Mouse (Mus musculus) cerebellum, adult 8-10 months (tissue): Measurements from ENCODE around the gene Vgll4.

Source experiments
- DNase-seq: peaks from one replicate; pipeline ENCODE4 v3.0.0; 2022

Gene Vgll4

GRCm38 (mm10) chr6:114917129-114917528 lies 52.7 kb downstream of the Vgll4 start:
- no peak for DNase-seq

DNA sequence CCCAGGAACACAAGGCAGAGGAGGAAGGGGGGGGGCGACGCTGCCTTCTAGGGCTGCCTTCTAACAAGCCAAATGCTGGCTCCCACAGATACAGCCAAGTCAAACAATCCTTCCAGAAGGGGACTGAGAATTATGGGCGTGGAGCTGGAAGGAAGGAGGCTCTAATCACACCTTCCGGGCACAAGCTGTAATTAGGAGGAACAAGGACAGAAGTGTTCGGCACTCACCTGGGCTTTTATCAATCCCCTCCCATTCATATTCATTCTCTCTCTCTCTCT lies 53.1 kb downstream of the Vgll4 start:
- DNase-seq: no peak

GRCm38 (mm10) chr6:114915915-114916714 lies 53.7 kb downstream of the Vgll4 start:
- no peak for DNase-seq

- DNase-seq: no peak
Measured at GRCm38 (mm10) chr6:114914041-114914716, 55.6 kb downstream of the Vgll4 start.

GRCm38 (mm10) chr6:114913142-114913541 lies 56.7 kb downstream of the Vgll4 start:
- no peak for DNase-seq

DNA sequence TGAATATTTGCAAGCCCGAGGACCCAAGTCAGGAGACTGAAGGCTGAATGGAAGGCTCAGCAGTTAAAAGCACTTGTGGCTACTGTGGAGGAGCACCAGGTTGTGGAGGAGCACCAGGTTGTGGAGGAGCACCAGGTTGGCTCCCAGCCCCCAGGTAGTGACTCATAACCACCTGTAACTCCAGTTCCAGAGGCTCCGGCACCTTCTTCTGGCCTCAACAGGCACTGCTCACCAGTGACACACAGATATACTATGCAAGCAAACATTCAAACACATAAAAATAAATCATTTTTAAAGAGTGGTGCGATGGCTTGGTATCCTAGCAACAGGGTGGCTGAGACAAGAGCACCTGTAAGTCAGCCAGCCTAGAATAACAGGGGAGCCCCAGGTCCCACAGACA lies 58.3 kb downstream of the Vgll4 start:
- DNase-seq: no peak

DNA sequence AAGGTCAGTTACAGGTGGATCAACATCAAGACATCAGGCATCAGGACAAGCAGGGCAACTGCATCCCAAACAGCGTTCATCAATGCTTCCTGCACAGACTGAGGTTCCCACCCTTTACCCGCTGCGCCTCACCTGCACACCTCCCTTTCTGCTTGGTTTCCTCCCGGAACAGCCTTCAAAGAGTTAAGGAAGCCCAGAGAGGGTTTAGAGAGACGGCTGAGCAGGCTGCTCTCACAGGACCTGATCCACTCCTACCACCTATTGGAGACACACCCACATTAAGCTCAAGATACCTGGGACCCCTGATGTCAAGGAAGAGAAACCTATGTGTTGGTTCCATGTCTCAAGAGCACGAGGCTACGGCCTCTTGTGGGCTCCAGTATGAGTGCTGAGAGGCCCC lies 60.0 kb downstream of the Vgll4 start:
- no peak for DNase-seq

DNA sequence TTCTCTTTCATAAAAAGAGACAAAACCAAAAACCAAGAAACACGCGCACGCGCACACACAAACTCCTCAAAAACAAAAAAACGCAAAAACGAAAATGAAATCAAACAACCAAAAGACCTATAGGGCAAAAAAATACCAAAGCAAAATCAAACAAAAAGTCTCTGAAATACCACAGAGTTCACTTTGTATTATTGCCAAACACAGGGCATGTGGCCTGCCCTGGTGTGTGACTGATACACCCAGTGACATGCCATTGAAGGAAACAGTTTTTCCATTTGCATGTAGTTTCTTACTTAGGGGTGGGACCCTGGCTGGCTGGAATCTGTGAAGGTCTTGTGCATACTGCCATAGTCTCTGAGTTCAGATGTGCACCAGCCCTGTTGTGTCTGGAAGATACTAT lies 62.3 kb downstream of the Vgll4 start:
- DNase-seq: no peak

DNA sequence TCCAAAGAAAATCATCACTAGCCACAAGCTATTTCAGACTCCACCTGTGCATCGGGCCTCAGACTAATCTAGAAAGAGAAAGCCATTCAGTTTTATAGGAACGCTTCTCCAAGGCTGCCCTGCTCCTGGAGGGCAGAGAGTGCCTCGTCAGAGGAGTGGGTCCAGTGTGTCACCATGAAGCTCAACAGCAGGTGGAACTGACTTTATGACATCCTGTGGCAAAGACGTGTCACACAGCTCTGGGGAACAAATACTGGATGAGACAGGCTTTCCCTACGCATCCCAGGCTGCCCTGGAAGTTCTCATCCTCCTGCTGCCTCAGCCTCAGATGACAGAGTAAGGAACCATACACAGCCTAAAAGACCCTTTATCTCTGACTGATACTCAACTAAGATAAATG lies 63.6 kb downstream of the Vgll4 start:
- DNase-seq: no peak

GRCm38 (mm10) chr6:114905253-114906028 lies 64.4 kb downstream of the Vgll4 start:
- no peak for DNase-seq

DNA sequence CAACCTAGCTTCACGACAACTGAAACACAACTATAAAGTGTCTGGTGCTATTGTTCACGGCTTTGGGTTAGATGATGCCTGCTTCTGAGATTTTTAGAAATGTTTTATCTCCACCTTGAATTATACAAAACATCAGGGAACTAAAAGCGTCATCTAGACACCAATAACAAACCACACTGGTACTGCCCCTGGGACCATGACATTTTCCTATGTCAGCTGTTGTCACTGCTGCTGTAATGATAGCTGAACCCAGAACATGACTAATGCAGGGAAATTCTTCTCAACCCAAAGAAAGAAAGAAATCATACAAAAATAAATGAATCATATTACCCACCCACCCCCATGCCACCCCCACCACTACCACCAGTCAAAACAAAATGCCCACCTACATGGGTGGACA lies 65.0 kb downstream of the Vgll4 start:
- DNase-seq: no peak

DNA sequence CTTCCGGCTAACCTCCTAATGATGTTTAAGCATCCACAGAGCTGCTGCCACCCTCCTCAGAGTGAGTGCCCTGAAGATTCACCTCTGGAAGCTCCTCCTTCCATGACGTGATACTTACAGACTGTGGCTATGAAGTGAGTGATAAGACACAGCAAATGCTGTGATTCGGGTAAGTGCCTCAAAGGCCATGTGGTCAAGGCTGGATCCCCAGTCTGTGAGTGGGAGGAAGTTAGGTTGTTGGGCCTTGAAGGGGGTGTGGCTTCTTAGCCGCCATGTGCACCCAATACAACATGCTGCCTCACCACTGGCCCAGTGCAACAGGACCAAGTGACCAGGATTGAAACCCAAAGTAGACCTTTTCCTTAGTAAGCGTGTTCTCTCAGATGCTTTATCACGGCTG lies 65.6 kb downstream of the Vgll4 start:
- DNase-seq: no peak

DNA sequence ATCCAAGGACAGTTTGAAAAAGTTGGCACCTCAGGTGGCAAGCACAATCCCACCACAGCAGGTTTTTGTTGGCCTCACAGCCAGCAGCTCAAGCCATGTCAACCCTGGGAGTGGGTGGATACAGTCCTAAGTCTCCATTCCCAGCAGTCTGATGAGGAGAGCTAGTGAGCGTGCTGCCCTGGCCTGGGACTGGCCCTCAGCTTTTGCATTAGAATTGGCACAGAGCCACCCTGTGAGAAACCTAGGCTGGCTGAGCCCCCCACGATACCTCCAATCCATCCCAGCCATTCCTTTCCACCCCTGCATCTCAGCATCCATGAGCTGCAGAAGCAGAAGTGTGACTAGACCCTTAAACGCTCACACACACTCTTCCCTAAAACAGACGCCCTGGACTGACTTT lies 67.9 kb downstream of the Vgll4 start:
- DNase-seq: no peak

DNA sequence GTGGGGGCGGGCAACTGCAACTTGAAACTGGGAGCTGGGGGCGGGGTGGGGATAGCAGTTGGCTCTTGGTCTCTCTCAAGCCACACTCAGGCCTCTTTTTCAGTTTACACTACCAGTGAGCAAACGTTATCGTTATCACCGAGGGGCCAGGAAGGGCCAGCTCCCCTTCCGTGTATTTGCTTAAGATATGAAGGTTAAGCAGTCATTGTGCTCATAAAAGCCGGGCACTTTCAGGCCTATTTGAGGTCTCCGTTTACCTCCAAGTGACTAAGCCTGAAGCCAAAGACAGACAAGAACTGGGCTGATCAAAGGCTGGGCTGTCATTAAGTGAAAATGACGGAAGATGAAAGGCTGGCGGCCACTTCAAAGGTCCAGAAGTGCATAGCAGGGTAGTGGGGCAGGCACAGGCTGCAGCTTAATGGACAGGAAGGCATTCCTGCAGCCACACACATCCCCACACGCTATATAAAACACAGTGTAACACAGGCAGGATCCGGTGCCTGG lies 68.4 kb downstream of the Vgll4 start:
- no peak for DNase-seq

GRCm38 (mm10) chr6:114900194-114900593 lies 69.6 kb downstream of the Vgll4 start:
- no peak for DNase-seq

GRCm38 (mm10) chr6:114899652-114900051 lies 70.1 kb downstream of the Vgll4 start:
- no peak for DNase-seq

DNA sequence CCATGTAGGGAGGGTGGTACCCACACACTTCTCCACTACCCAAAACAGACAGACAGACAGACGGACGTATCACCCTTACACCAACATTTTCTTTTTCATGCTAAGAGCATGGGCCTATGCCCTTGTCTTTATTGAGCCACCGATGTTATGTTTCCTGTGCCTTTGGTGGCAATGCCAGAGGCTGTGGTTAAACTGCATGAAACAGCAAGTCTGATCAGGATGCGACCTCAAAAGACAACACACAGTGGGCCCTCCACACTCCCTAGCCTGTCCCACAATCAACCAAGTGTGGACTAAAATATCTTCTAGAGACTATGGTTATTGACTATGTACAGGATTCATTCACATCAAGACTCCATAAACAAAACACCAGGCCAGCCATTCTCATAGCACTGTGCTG lies 70.8 kb downstream of the Vgll4 start:
- no peak for DNase-seq

DNA sequence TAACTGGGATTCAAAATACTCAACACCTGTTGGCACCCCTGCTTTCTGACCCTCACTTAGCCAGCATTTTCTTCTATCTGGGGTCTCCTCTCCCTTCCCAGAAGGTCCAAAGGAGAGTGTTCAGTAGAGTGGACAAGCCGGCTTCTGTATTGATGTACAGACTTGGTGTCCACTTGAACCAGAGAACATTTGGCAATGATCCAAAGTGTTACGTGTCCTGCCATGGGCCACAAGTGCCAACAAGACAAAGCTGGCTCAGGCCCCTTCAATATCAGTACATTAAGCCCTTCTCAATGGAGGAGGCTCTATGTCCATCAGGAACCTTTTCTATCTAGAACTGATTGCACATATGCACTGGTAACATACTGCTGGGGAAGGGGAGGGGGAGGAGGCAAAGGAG lies 73.5 kb downstream of the Vgll4 start:
- no peak for DNase-seq

DNA sequence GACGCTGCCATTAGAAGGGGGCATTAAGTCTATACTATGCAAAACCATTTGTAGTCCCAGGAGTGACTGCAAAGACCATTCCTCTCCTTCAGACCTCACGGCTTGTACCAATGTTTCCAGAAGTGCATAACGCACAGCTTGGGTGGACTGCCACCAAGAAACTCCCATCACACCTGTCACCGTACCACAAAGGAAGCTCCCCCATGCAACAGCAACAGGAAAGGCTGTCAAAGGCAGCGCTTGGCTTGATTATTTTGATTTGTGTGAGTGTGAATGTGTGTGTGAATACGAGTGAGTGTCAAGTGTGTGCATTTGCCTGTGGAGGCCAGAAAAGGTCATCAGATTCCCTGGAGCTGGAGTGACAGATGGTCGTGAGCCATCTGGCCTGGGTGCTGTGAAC lies 74.6 kb downstream of the Vgll4 start:
- no peak for DNase-seq

- no peak for DNase-seq
Measured at GRCm38 (mm10) chr6:114894548-114895106, 75.2 kb downstream of the Vgll4 start.

DNA sequence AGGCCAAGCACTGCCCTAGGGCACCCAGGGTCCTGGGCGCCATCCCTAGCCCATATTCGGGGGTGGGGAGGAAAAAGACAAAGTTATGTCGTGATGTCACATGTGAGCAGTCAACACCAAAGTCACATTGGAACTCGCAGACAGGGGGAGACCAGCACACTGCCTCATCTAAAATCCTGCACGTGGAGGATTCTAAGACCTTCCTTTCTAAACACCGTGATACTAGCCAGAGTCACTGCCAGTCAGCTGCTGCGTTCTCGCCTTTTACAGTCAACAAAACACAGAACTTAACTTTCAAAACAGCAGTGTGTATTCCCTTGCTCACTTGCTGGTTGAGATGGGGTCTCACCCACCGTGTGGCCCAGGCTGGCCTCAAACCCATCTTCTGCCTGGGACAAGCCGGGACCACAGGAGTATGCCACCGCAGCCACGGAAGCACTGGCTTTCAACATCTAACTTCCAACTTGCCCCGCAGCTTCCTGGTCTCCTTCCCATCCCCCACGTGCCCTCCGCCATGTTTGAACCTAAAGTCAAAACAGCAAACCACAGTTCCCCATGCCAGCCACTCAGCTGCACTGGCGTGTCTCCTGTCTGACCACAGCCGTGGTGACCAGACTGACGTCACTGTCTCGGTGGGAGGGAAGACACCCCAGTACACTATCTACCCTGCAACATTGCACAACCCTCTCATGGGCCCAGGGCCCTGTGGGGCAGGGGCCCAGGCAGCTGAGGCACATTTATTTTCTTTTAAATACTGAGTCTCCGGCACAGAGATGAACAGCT lies 76.2 kb downstream of the Vgll4 start:
- DNase-seq: no peak

- DNase-seq: no peak
Measured at GRCm38 (mm10) chr6:114892363-114892762, 77.4 kb downstream of the Vgll4 start.

DNA sequence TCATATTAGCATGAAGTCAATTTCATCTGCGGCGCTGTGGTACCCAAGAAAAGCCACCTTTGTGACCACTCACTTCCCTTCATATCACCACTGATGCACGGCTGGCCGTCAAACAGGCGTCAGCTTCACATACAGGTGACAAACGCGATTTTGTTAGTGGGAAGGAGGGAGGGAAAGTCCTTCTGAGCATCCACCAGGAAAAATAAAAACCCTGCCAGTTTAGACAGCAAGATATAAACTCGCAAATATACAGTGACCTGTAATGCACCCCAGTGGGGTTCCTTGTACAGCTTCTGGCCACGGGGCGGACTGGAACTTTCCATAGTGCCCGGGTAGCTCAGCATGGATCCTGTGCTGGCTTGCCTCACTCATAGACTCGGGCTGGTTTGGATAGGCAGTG lies 78.0 kb downstream of the Vgll4 start:
- no peak for DNase-seq
